Mouse (Mus musculus): ENCODE results near the gene Homer2. TPM values are rescaled to one million over a fixed set of nuclear protein-coding genes. Genes with fewer than 3 reads are reported as not detected.

Gene Homer2
- polyA plus RNA-seq, 1 experiment from 2014 or later = not detected

DNA sequence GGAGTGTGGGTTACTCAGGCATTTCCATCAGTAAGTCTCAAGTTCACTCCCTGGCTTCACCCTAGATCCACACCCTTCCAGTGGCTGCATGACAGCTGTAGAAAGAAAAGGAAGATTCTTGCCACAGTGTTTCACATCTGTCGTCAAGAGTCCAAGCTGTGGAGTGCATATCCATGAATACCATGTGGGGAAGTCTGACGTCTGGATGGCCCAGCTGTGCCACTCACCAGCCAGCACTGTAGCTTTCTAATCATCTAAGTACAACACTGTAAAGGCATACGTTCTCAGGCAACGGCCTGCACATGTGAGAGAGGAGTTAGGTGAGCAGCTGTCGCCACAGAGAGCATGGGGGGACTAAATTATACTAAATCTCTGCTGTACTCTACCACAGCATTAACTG, 56.0 kb downstream of the Homer2 start:
- Histone ChIP-seq H3K27ac (no peak overlapping the region), H3K36me3 (ENCODE audit: inconsistent target) (no peaks in the 10 kb centered on the region), H3K79me2 (ENCODE audit: inconsistent target) (no peaks in the 10 kb centered on the region), H3K4me3 (ENCODE audit: inconsistent target) (no peak overlapping the region)
- WGBS (ENCODE audit: missing documents) = 82% methylated on average over 5 of the region's 5 CpGs

DNA sequence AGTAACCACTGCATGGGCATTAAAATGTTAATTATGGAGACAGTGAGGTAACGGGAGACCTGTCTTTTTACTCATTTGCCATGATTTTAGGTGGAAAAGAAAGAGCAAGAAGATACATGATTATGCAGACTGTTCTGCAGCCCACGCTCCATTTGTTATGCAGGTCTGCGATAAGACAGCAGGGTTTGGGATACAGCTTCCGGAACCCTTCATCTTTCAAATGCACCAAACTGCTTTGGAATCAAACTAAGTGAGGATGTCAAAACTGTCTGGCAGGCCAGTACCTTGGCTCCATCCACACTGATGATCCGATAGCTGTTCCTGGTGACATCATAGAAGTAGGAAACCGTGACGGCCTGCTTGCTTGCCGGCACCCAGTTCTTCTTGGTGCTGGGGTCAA, 58.1 kb downstream of the Homer2 start:
- Histone ChIP-seq H3K79me2 (ENCODE audit: inconsistent target) (no peaks in the 10 kb centered on the region), H3K4me3 (ENCODE audit: inconsistent target) (no peak overlapping the region), H3K27ac (no peak overlapping the region), H3K36me3 (ENCODE audit: inconsistent target) (no peaks in the 10 kb centered on the region)
- 95% methylated on average over 8 of the region's 8 CpGs for WGBS (ENCODE audit: missing documents)

DNA sequence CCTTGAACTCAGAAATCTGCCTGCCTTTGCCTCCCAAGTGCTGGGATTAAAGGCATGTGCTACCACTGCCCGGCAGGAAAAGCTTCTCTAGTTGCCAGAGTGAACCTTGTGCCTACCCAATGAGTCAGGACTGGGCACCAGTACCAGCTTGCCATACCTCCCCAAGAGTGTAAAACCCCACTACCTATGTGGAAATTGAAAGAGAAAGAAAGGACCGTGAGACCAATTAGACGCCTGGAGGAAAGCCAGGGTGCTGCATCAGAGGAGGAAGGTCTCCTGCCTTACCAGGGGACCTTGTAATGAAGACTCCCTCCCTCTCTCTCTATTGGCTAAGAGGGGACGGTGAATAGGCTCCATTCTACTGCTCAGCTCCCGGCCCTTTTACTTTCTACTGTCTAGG, 59.4 kb downstream of the Homer2 start:
- Histone ChIP-seq H3K4me3 (ENCODE audit: inconsistent target) (no peak overlapping the region), H3K27ac (no peak overlapping the region), H3K36me3 (ENCODE audit: inconsistent target) (no peaks in the 10 kb centered on the region), H3K79me2 (ENCODE audit: inconsistent target) (no peaks in the 10 kb centered on the region)
- WGBS (ENCODE audit: missing documents) = 47% methylated on average over 5 of the region's 5 CpGs

DNA sequence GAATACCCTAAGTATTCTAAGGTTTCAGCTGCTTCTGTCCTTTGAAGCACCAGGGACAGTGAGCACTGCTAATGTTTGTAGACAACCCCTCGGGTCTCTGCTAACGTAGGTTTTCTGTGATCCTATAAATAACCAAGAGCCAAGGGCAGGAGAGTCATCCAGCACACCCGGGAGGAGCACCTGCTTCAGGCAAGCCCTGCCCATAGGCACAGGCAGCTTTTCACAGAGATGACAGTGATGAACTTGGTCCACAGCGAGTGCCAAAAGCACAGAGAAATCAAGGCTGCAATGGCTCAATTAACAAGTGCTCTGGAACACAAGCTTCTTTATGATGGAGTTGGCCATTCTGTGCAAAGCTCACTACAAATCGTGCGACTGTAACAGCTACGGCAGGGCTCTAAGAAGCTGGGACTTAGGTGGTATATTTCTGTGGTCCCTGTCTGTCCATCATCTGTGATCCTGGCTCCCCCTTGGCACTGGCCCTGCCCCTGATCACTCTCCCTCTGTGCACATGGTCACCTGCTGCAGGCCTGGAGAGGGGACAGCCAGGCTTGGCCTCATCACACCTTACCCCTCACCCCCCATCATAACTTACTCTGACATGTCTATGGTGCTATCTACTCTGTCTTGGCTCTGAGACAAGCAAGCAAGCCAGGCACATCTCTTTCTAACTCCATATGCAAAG, 62.6 kb downstream of the Homer2 start:
- no peaks in the 10 kb centered on the region for H3K36me3 ChIP-seq (ENCODE audit: inconsistent target)
- 79% methylated on average over 7 of the region's 7 CpGs for WGBS (ENCODE audit: missing documents)
- no peak overlapping the region for H3K4me3 ChIP-seq (ENCODE audit: inconsistent target)
- no peaks in the 10 kb centered on the region for H3K79me2 ChIP-seq (ENCODE audit: inconsistent target)
- H3K27ac ChIP-seq = no peak overlapping the region

DNA sequence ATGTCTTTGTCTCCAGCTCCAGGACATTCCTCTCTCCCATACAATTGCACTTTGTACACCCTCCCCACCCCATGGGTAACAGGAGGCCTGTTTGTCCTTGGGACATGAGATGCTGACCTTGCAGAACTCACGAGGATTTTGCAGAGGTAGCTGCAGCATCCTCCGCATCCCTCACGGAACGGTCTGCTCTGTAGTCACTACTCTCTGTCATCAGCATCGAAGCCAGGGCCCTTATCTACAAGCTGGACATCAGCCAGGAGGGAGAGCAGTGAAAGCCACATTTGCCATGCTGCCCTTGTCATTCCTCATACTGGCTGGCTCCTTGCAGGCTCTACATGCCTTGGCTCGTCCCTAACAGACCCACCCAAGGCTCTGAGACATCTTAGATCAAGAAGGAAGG, 66.2 kb downstream of the Homer2 start:
- Histone ChIP-seq H3K4me3 (ENCODE audit: inconsistent target) (no peak overlapping the region), H3K79me2 (ENCODE audit: inconsistent target) (no peaks in the 10 kb centered on the region), H3K36me3 (ENCODE audit: inconsistent target) (no peaks in the 10 kb centered on the region), H3K27ac (no peak overlapping the region)
- WGBS (ENCODE audit: missing documents) = 80% methylated on average over 6 of the region's 6 CpGs

DNA sequence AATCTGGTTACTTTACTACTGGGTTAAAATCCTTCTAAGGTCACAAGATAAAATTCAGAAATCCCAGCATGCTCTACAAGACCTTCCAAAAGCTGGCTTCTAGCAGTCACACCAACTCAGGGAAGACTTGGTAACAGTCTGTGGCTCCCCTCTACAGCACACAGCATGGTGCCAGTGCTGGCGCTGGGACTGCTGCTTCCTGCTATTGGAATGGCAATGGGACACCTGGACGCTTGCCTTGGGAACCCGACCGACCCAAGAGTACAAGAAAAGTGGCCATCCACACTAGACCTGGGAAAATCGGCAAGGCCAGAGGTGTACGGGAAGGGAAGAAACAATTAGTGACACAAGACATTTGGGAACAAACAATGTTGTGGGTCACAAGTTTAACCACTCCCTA, 74.7 kb downstream of the Homer2 start:
- 87% methylated on average over 6 of the region's 6 CpGs for WGBS (ENCODE audit: missing documents)
- H3K4me3 ChIP-seq (ENCODE audit: inconsistent target) = no peak overlapping the region
- no peaks in the 10 kb centered on the region for H3K36me3 ChIP-seq (ENCODE audit: inconsistent target)
- H3K27ac ChIP-seq = no peak overlapping the region
- H3K79me2 ChIP-seq (ENCODE audit: inconsistent target) = no peaks in the 10 kb centered on the region

DNA sequence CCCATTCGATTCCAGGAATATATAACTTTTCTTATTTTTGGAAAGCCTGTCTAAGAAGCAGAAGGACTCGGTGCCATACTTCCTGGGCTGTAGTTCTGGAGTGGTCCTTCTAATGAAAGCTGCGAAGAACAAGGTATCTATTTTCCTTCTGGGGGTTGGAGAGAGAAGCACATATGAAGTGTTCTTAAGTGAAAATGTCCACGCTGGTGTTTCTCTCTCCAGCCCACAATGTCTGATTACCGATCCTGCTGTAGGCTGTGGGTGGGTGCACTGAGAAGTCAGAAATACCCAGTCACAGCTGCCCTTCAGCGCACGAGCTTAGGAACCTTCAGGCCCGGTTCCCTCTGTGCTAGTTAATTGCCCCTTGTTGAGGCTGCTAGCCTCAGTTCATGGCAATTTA, 76.1 kb downstream of the Homer2 start:
- Histone ChIP-seq H3K36me3 (ENCODE audit: inconsistent target) (no peaks in the 10 kb centered on the region), H3K79me2 (ENCODE audit: inconsistent target) (no peaks in the 10 kb centered on the region), H3K27ac (no peak overlapping the region), H3K4me3 (ENCODE audit: inconsistent target) (no peak overlapping the region)
- 87% methylated on average over 8 of the region's 8 CpGs for WGBS (ENCODE audit: missing documents)

DNA sequence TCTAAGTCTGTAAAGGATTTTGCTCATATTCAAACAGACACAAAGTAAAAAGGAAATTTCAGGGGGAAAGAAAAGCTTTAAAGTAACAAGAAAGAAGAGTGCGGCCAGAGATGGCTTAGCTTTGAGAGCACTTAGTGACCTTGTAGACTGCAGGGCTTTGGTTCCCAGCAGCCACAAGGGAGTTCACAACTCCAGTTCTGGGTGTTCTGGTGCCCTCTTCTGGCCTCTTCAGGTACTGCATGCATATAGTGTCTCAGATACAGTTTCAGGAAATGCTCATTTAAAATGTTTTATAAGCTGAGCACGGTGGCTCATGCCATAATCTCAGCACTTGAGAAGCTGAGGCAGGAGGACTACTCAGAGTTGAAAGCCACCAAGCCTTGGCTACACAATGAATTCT, 80.9 kb downstream of the Homer2 start:
- no peaks in the 10 kb centered on the region for H3K36me3 ChIP-seq (ENCODE audit: inconsistent target)
- H3K27ac ChIP-seq = no peak overlapping the region
- no peaks in the 10 kb centered on the region for H3K79me2 ChIP-seq (ENCODE audit: inconsistent target)
- WGBS (ENCODE audit: missing documents) = 77% methylated on average over 2 of the region's 2 CpGs
- H3K4me3 ChIP-seq (ENCODE audit: inconsistent target) = no peak overlapping the region

DNA sequence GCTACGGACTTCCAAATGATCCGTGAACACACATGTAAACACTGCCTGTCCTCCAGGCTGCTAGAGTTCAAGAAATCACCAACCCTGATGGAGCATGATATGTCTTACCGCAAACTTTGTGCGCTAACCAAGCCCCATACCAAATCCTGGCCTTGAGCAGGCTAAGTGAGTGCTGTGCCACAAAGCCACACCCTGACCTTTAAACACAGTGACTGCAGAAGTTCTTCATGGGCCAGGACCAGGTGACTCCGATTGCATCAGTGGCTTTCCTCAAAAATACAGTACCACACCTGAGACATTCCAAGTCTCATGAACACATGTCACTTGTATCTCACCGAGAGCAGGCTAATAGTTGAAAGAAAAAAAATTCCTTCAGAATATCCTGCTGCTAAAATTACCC, 83.6 kb downstream of the Homer2 start:
- H3K4me3 ChIP-seq (ENCODE audit: inconsistent target) = no peak overlapping the region
- no peaks in the 10 kb centered on the region for H3K36me3 ChIP-seq (ENCODE audit: inconsistent target)
- H3K79me2 ChIP-seq (ENCODE audit: inconsistent target) = no peaks in the 10 kb centered on the region
- 94% methylated on average over 6 of the region's 6 CpGs for WGBS (ENCODE audit: missing documents)
- no peak overlapping the region for H3K27ac ChIP-seq

DNA sequence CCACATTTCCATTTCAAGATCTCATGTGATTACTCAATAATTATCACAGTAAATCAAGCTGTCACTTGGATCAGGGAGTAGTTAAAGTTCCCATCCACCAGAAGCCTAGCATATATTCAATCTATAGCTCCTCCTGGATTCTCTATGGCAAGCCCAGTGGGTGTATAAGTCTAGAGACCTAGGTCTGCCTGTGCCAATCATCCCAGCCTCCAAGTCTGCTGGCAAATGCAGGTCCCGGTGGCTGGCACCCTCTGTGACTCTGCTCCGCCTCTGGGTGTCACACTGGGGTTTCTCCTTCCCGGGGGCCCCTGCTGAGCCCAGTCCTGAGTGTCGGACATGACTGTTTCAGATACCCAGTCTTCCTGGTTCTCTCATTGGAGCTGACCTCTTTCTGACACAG, 84.5 kb downstream of the Homer2 start:
- Histone ChIP-seq H3K27ac (no peak overlapping the region), H3K36me3 (ENCODE audit: inconsistent target) (no peaks in the 10 kb centered on the region), H3K79me2 (ENCODE audit: inconsistent target) (no peaks in the 10 kb centered on the region), H3K4me3 (ENCODE audit: inconsistent target) (no peak overlapping the region)
- WGBS (ENCODE audit: missing documents) = 86% methylated on average over 4 of the region's 4 CpGs

DNA sequence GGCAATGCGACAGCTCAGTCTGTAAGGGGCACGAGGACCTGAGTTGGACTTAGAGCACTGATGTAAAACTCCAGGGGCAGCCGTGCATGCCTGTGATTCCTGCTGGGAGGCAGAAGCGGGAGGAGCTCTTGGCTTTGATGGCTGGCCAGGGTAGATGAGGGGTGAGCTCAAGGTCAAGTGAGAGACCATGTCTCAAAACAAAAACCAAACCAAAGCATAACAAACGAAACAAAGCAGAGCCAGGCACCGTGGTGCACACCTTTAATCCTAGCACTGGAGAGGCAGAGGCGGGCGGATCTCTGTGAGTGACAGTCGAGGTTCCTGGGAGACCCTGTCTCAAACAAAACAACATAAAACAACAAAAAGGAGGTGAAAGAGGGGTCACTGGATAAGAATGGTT, 92.3 kb downstream of the Homer2 start:
- no peak overlapping the region for H3K27ac ChIP-seq
- 91% methylated on average over 9 of the region's 9 CpGs for WGBS (ENCODE audit: missing documents)
- H3K79me2 ChIP-seq (ENCODE audit: inconsistent target) = no peaks in the 10 kb centered on the region
- no peak overlapping the region for H3K4me3 ChIP-seq (ENCODE audit: inconsistent target)
- no peaks in the 10 kb centered on the region for H3K36me3 ChIP-seq (ENCODE audit: inconsistent target)

DNA sequence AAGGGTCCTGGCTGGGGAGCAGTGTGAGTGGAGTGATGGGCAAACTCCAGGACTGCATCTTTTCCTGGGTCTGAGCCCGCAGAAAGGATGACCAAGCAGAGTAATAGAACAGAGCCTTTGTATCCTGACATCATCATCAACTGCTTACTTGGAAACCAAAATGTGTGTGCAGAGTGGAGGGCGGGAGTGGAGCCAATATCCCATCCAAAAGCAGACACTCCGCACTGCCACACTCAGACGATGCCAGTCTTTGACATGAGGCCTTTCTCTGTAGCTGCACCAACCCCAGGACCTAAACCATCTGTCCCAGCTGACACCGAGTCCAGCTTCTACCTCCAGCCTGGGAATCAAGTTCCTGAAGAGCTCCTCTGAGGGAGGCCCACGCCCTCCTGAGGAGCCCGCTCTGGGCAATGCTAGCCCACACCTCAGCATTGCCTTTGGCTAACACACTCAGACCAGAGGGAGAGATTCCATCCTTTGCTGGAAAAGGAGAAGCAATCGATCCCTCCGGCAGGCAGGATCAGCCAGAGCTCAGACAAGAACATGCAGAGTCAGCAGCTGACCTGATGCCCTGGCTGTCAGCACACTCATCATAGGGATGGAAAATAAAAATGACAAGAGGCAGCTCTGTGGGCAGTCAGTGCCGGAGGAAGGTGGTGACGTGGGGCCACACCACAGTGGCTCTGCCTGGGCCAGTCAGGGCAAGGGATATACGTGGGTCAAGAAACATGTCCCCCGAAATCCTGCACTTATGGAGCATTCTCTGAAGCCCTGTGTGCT, 94.3 kb downstream of the Homer2 start:
- 92% methylated on average over 13 of the region's 13 CpGs for WGBS (ENCODE audit: missing documents)
- H3K36me3 ChIP-seq (ENCODE audit: inconsistent target) = no peaks in the 10 kb centered on the region
- no peak overlapping the region for H3K27ac ChIP-seq
- H3K4me3 ChIP-seq (ENCODE audit: inconsistent target) = no peak overlapping the region
- H3K79me2 ChIP-seq (ENCODE audit: inconsistent target) = no peaks in the 10 kb centered on the region

DNA sequence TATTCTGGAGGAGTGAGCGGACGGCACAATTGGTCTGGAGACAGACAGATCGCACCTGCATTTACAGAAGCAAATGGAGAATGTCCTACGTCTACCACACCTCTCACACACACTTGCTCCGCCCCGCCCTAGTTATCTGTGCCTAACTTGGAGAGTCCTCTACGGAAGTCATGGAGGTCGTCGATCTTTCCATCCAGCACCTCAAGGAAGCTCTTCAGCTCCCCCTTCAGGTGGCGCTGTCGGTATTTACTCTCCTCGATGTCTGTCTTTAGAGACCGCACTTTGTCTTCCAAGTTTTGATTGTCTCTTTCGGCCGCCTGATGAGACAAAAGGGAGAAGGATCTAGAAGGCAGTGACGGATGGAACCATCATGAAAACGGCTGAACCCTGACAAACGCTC, 97.2 kb downstream of the Homer2 start:
- 66% methylated on average over 18 of the region's 18 CpGs for WGBS (ENCODE audit: missing documents)
- no peak overlapping the region for H3K27ac ChIP-seq
- no peaks in the 10 kb centered on the region for H3K36me3 ChIP-seq (ENCODE audit: inconsistent target)
- no peaks in the 10 kb centered on the region for H3K79me2 ChIP-seq (ENCODE audit: inconsistent target)
- no peak overlapping the region for H3K4me3 ChIP-seq (ENCODE audit: inconsistent target)

DNA sequence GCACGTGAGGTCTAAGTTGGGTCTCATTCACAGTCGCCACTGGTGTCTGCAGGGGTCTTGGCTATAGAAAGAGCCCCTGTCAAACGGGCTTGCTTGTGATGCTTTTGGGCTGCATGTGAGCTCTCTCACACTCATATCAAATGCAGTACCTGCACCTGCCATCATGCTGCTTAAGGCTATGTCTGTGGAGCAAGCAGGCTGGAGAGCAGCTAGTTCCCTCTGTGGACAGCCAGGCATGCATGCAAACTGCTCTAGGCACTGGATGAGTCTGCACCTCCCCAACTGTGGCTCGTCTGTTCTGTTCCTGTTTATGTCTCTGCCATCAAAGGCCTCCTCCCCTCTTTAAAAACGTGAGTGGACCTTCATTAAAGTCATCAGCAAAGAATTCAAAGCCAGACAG, 100.9 kb downstream of the Homer2 start:
- 53% methylated on average over 5 of the region's 5 CpGs for WGBS (ENCODE audit: missing documents)
- H3K36me3 ChIP-seq (ENCODE audit: inconsistent target) = no peaks in the 10 kb centered on the region
- H3K79me2 ChIP-seq (ENCODE audit: inconsistent target) = no peaks in the 10 kb centered on the region
- no peak overlapping the region for H3K27ac ChIP-seq
- H3K4me3 ChIP-seq (ENCODE audit: inconsistent target) = no peak overlapping the region

DNA sequence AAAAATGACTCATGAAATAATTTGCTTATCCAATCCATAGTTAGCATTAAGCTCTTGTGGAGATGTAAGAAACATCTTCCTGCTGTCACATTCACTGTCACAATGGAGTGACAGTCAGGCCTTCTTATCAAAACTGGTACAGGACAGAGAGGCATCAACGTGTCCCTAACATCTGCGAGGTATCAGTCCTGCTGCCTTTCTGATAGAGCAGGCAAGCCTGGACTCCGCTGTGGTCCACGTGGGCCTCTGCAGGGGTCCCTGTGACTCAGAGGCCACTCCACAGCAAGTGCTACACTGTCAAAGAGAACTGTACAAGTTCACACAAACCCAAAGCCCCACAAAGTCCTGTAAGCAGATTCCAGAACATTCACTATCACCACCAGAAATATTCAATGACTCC, 101.8 kb downstream of the Homer2 start:
- no peaks in the 10 kb centered on the region for H3K36me3 ChIP-seq (ENCODE audit: inconsistent target)
- H3K4me3 ChIP-seq (ENCODE audit: inconsistent target) = no peak overlapping the region
- no peaks in the 10 kb centered on the region for H3K79me2 ChIP-seq (ENCODE audit: inconsistent target)
- no peak overlapping the region for H3K27ac ChIP-seq
- WGBS (ENCODE audit: missing documents) = 75% methylated on average over 4 of the region's 4 CpGs
